ENCODE assay signal across 8 mouse cellular contexts in genomic region chr5:131009510-131009909, GRCm38 (mm10).
DNase-seq lines count a peak whose midpoint lies in the region; ATAC-seq and TF ChIP-seq lines count a peak whose summit lies in the region.

No protein-coding gene starts in this region.

- TF ChIP-seq RAD21 in CH12.LX (IDR thresholded peaks at IDR 0.05; ENCODE audit: low read depth, low read length), result no peak
- no peak for TF ChIP-seq RAD21 in MEL (IDR thresholded peaks at IDR 0.05; ENCODE audit: low read depth, low read length)

- no peak for ATAC-seq in intestine, embryonic 14.5 days (replicated peaks; ENCODE audit: low FRiP score, low TSS enrichment, low read depth)
- ATAC-seq in intestine, embryonic 15.5 days, result no peak
- ATAC-seq in midbrain, embryonic 15.5 days (replicated peaks), result no peak

- TF ChIP-seq POLR2A in CH12.LX (IDR thresholded peaks at IDR 0.05; ENCODE audit: low read depth, low read length) (no peak), MEL (IDR thresholded peaks at IDR 0.05; ENCODE audit: control insufficient read depth in 1 of 2, insufficient read depth in 1 of 2, low read depth in 1 of 2, low read length in 2 of 2, poor library complexity in 1 of 2) (no peak)

- 39% methylated on average over 6 of the region's 6 CpGs for WGBS in intestine, embryonic 14.5 days
- WGBS in intestine, embryonic 15.5 days, result 53% methylated on average over 6 of the region's 6 CpGs
- WGBS in midbrain, embryonic 15.5 days, result 61% methylated on average over 6 of the region's 6 CpGs

- peak; percentile 52 for DNase-seq in intestine, embryonic 14.5 days (ENCODE audit: low spot score)
- DNase-seq in CH12.LX (ENCODE audit: extremely low read depth) (peak; percentile 18), MEL (ENCODE audit: low read depth, low spot score) (peak; percentile 8)
- peak; percentile 40 for DNase-seq in forelimb bud, embryonic 11.5 days (ENCODE audit: low read depth, low spot score)
- DNase-seq in ovary, postnatal 36 days (ENCODE audit: low spot score), result no peak
- no peak for DNase-seq in left cerebral cortex, adult 9 months (ENCODE audit: low spot score in 2 of 2)

- H3K79me2 ChIP-seq in CH12.LX (replicated peaks; ENCODE audit: control insufficient read depth, extremely low read depth, insufficient read depth, poor library complexity, severe bottlenecking), result no peaks in the 10 kb centered on the region
- no peaks in the 10 kb centered on the region for H3K79me2 ChIP-seq in MEL (ENCODE audit: control insufficient read depth, insufficient read depth, low read length, poor library complexity)

- no peak overlapping the region for H3K4me3 ChIP-seq in intestine, embryonic 14.5 days (ENCODE audit: low read depth, low read length)
- no peak overlapping the region for H3K4me3 ChIP-seq in intestine, embryonic 15.5 days (replicated peaks)
- no peak overlapping the region for H3K4me3 ChIP-seq in CH12.LX (replicated peaks in 1 of 3; ENCODE audit: low read depth in 2 of 3, low read length in 2 of 3, poor library complexity in 1 of 3)
- no peak overlapping the region for H3K4me3 ChIP-seq in MEL (ENCODE audit: control insufficient read depth in 1 of 2, insufficient read depth in 1 of 2, low read depth in 2 of 2, low read length in 2 of 2)
- H3K4me3 ChIP-seq in midbrain, embryonic 15.5 days, result no peak overlapping the region

- no peaks in the 10 kb centered on the region for H3K4me1 ChIP-seq in intestine, embryonic 14.5 days (replicated peaks; ENCODE audit: control insufficient read depth, insufficient read depth, low read length)
- no peaks in the 10 kb centered on the region for H3K4me1 ChIP-seq in intestine, embryonic 15.5 days (replicated peaks)
- H3K4me1 ChIP-seq in CH12.LX (ENCODE audit: control insufficient read depth in 1 of 2, insufficient read depth in 2 of 2) (no peaks in the 10 kb centered on the region), MEL (ENCODE audit: control insufficient read depth in 1 of 2, insufficient read depth in 2 of 2, low read length in 2 of 2) (no peaks in the 10 kb centered on the region)
- no peaks in the 10 kb centered on the region for H3K4me1 ChIP-seq in midbrain, embryonic 15.5 days

- H3K27ac ChIP-seq in intestine, embryonic 14.5 days (ENCODE audit: low read depth), result no peak overlapping the region
- H3K27ac ChIP-seq in intestine, embryonic 15.5 days, result no peak overlapping the region
- no peak overlapping the region for H3K27ac ChIP-seq in CH12.LX (ENCODE audit: insufficient read depth, low read depth)
- H3K27ac ChIP-seq in MEL (ENCODE audit: control insufficient read depth, low read depth, low read length), result no peak overlapping the region
- no peak overlapping the region for H3K27ac ChIP-seq in midbrain, embryonic 15.5 days

- H3K27me3 ChIP-seq in intestine, embryonic 14.5 days (replicated peaks; ENCODE audit: control insufficient read depth, insufficient read depth, low read length), result no peaks in the 10 kb centered on the region
- no peaks in the 10 kb centered on the region for H3K27me3 ChIP-seq in intestine, embryonic 15.5 days (replicated peaks)
- H3K27me3 ChIP-seq in CH12.LX (replicated peaks) (no peaks in the 10 kb centered on the region), MEL (ENCODE audit: control insufficient read depth in 1 of 2, insufficient read depth in 2 of 2, low read length in 2 of 2) (no peaks in the 10 kb centered on the region)
- H3K27me3 ChIP-seq in midbrain, embryonic 15.5 days (replicated peaks), result no peaks in the 10 kb centered on the region

- TF ChIP-seq CTCF in CH12.LX (conservative IDR thresholded peaks at IDR 0.05 in 1 of 2, IDR thresholded peaks at IDR 0.05 in 1 of 2; ENCODE audit: low read depth in 2 of 2, low read length in 2 of 2) (peak; percentile 17 to 23; a peak in 3 of 4 replicates), MEL (IDR thresholded peaks at IDR 0.05 in 2 of 3, conservative IDR thresholded peaks at IDR 0.05 in 1 of 3; ENCODE audit: control insufficient read depth in 1 of 3, insufficient read depth in 1 of 3, low read depth in 2 of 3, low read length in 3 of 3, poor library complexity in 1 of 3, severe bottlenecking in 1 of 3) (peak; percentile 20 to 43 (median 21); a peak in 5 of 6 replicates)

- H3K9ac ChIP-seq in intestine, embryonic 14.5 days (ENCODE audit: low read length), result no peak overlapping the region
- no peak overlapping the region for H3K9ac ChIP-seq in intestine, embryonic 15.5 days
- no peak overlapping the region for H3K9ac ChIP-seq in CH12.LX (ENCODE audit: insufficient read depth, low read depth)
- no peak overlapping the region for H3K9ac ChIP-seq in MEL (ENCODE audit: control insufficient read depth, low read depth, low read length, poor library complexity, severe bottlenecking)
- H3K9ac ChIP-seq in midbrain, embryonic 15.5 days, result no peak overlapping the region

- dilution Hi-C loops in CH12.LX (cut with MboI; ENCODE audit: extremely low pct_ligation_motif_present, extremely low pct_unique_long_range_greater_than_20kb, low sequenced_read_pairs), result no loop called here

- TF ChIP-seq EP300 in CH12.LX (IDR thresholded peaks at IDR 0.05; ENCODE audit: low read length) (no peak), MEL (IDR thresholded peaks at IDR 0.05; ENCODE audit: low read depth in 1 of 2, low read length in 2 of 2) (no peak)

- in situ Hi-C loops in CH12.LX (cut with MboI; ENCODE audit: low pct_ligation_motif_present, low pct_unique_long_range_greater_than_20kb, low sequenced_read_pairs), result no loop called here

- H3K36me3 ChIP-seq in intestine, embryonic 14.5 days (ENCODE audit: control insufficient read depth, insufficient read depth, low read length), result no peaks in the 10 kb centered on the region
- no peaks in the 10 kb centered on the region for H3K36me3 ChIP-seq in intestine, embryonic 15.5 days
- H3K36me3 ChIP-seq in CH12.LX (replicated peaks in 1 of 2; ENCODE audit: control insufficient read depth in 1 of 2, insufficient read depth in 1 of 2, low read length in 1 of 2), result no peaks in the 10 kb centered on the region
- H3K36me3 ChIP-seq in MEL (ENCODE audit: control insufficient read depth in 1 of 2, insufficient read depth in 2 of 2, low read length in 2 of 2), result no peaks in the 10 kb centered on the region
- no peaks in the 10 kb centered on the region for H3K36me3 ChIP-seq in midbrain, embryonic 15.5 days (replicated peaks)

- no peak overlapping the region for H3K4me2 ChIP-seq in intestine, embryonic 14.5 days (ENCODE audit: low read length)
- no peak overlapping the region for H3K4me2 ChIP-seq in intestine, embryonic 15.5 days (replicated peaks)
- H3K4me2 ChIP-seq in CH12.LX (ENCODE audit: insufficient read depth, low read depth, poor library complexity, severe bottlenecking), result no peak overlapping the region
- H3K4me2 ChIP-seq in midbrain, embryonic 15.5 days, result no peak overlapping the region

- 0 out of 2 replicates have a peak, but pooled peaks cover 3% of the 10 kb centered on the region for H3K9me3 ChIP-seq in intestine, embryonic 14.5 days (ENCODE audit: control insufficient read depth, low read length)
- H3K9me3 ChIP-seq in intestine, embryonic 15.5 days, result no peaks in the 10 kb centered on the region
- H3K9me3 ChIP-seq in CH12.LX (replicated peaks; ENCODE audit: low read length) (peaks cover 50% of the 10 kb centered on the region), MEL (replicated peaks; ENCODE audit: insufficient read depth, low read length) (no peaks in the 10 kb centered on the region)
- no peaks in the 10 kb centered on the region for H3K9me3 ChIP-seq in midbrain, embryonic 15.5 days

TF ChIP-seq in CH12.LX, 34 proteins besides CTCF, POLR2A, EP300 and RAD21:
- TF ChIP-seq PAX5 (IDR thresholded peaks at IDR 0.05; ENCODE audit: low read length) (no peak), CHD1 (IDR thresholded peaks at IDR 0.05; ENCODE audit: low read depth, low read length) (no peak), IRF4 (IDR thresholded peaks at IDR 0.05; ENCODE audit: low read depth, low read length) (no peak), POLR2AphosphoS2 (IDR thresholded peaks at IDR 0.05; ENCODE audit: low read depth, low read length) (no peak), ZC3H11A (IDR thresholded peaks at IDR 0.05; ENCODE audit: low read depth, low read length) (no peak)

TF ChIP-seq in MEL, 35 proteins besides CTCF, POLR2A, EP300 and RAD21:
- no peak for TF ChIP-seq ZNF384 (IDR thresholded peaks at IDR 0.05; ENCODE audit: low read depth, low read length)
- no peak for TF ChIP-seq USF2 (IDR thresholded peaks at IDR 0.05; ENCODE audit: borderline replicate concordance in 1 of 2, insufficient read depth in 1 of 2, low read depth in 1 of 2, low read length in 2 of 2)
- no peak for TF ChIP-seq MAX (IDR thresholded peaks at IDR 0.05; ENCODE audit: low read length)
- TF ChIP-seq UBTF (IDR thresholded peaks at IDR 0.05; ENCODE audit: borderline replicate concordance, insufficient read depth, low read depth, low read length), result no peak
- TF ChIP-seq SMC3 (IDR thresholded peaks at IDR 0.05; ENCODE audit: low read depth, low read length), result peak; percentile 15; the same call in 1 of the 2 replicates

Comparison
In these comparisons a context has a peak if more than half of its experiments do, and no peak if none do; other contexts are left out.
1. DNase-seq: peak in intestine, embryonic 14.5 days (single experiment), CH12.LX (single experiment), MEL (single experiment) and forelimb bud, embryonic 11.5 days (single experiment); none in ovary, postnatal 36 days (single experiment) and left cerebral cortex, adult 9 months (0 of 2).